Mouse (Mus musculus) G1E (cell line): ENCODE measurements around the gene Rdx.

ENCODE experiments used
- CTCF ChIP-seq: IDR thresholded peaks from 2 replicates; pipeline ENCODE4 v1.5.1; 2012; ENCODE audit warnings: low read depth, low read length, inconsistent platforms, mixed read lengths
- POLR2AphosphoS5 ChIP-seq: IDR thresholded peaks from 2 replicates; pipeline ENCODE4 v1.6.1; 2012; ENCODE audit warnings: low read depth, low read length, inconsistent platforms; ENCODE audit not compliant: insufficient replicate concordance

DNA sequence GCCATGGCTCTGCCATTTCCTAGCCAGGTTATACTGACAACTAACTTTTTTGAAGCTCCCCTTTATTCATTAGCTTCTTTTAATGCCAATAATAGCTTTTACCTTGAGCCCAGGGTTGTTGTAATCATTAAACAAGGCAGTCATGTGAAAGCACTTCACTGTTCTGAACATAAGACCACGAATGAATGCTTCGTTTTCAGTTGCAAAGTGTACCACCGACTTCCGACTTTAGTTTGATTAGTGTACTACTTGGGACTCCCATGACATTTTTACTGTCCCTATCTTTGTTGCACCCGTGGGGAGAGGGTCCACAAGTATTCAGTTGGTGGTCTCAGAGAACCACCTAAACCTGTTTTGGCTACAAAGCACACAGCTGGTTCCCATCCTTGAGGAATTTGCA is 287 bp upstream of the Rdx start:
- TF ChIP-seq CTCF (no peak), POLR2AphosphoS5 (no peak)
